Comparison of ENCODE assay signal across 8 mouse cellular contexts in genomic region chr15:79270317-79271123, GRCm38 (mm10). TPM values are rescaled to one million over a fixed set of nuclear protein-coding genes. Genes with fewer than 3 reads are reported as not detected.
DNase-seq lines count a peak whose midpoint lies in the region; ATAC-seq lines count a peak whose summit lies in the region.

No protein-coding gene starts in this region.

- peak; percentile 92 for ATAC-seq in CD4-positive, CD25-positive, alpha-beta regulatory T cell, adult 4 months
- 0 out of 2 replicates have a peak, but pooled peaks have one; percentile 46 for ATAC-seq in erythroid progenitor cell, adult 5-6 weeks (replicated peaks; ENCODE audit: low FRiP score, poor library complexity, severe bottlenecking)
- ATAC-seq in heart, embryonic 15.5 days (replicated peaks; ENCODE audit: insufficient number of reproducible peaks, insufficient read depth, low FRiP score, low read depth): peak; percentile 61; the same call in 1 of the 2 replicates

- peaks cover 13% of the 10 kb centered on the region for H3K4me1 ChIP-seq in heart, embryonic 15.5 days (replicated peaks)

- H3K36me3 ChIP-seq in heart, embryonic 15.5 days: no peaks in the 10 kb centered on the region

- peak overlapping the region; percentile 93 for H3K4me2 ChIP-seq in heart, embryonic 15.5 days

- H3K9ac ChIP-seq in heart, embryonic 15.5 days: peak overlapping the region; percentile 55

- DNase-seq in T-cell, adult 2 months (ENCODE audit: low spot score): peak; percentile 88
- peak; percentile 76 for DNase-seq in kidney, postnatal 14 days
- peak; percentile 87 for DNase-seq in lung, postnatal 25 days (ENCODE audit: low spot score)
- DNase-seq in retina, postnatal 1 day: peak; percentile 84
- DNase-seq in yolk sac, embryonic 10.5 days (ENCODE audit: low spot score): peak; percentile 68

- H3K27ac ChIP-seq in heart, embryonic 15.5 days: peak overlapping the region; percentile 71

- H3K9me3 ChIP-seq in heart, embryonic 15.5 days (replicated peaks): no peaks in the 10 kb centered on the region

- 3% methylated on average over 33 of the region's 33 CpGs for WGBS in heart, embryonic 15.5 days

- peaks cover 8% of the 10 kb centered on the region for H3K27me3 ChIP-seq in heart, embryonic 15.5 days

- peak overlapping the region; percentile 48 for H3K4me3 ChIP-seq in heart, embryonic 15.5 days

RNA-seq across cellular contexts. Expression of gene Baiap2l2, which starts 14.8 kb away (rescaled TPM):
- polyA plus RNA-seq in CD4-positive, CD25-positive, alpha-beta regulatory T cell, adult 4 months (2017; shearing (Covaris generic)): not detected
- not detected in 2 replicates for total RNA-seq in erythroid progenitor cell, adult 5-6 weeks (2015; ENCODE audit: low replicate concordance)
- total RNA-seq in erythroid progenitor cell, adult 5-6 weeks (2017; ENCODE audit: low replicate concordance): not detected in 2 replicates
- 9.8 and 9.9 TPM in 2 replicates for polyA plus RNA-seq in heart, embryonic 15.5 days (2015; fragmentation: Nextera tagmentation; extraction: Ambion mirVana)

RNA-seq across cellular contexts. Expression of gene Slc16a8, which starts 16.0 kb away (rescaled TPM):
- polyA plus RNA-seq in CD4-positive, CD25-positive, alpha-beta regulatory T cell, adult 4 months (2017; shearing (Covaris generic)): not detected
- total RNA-seq in erythroid progenitor cell, adult 5-6 weeks (2015; ENCODE audit: low replicate concordance): not detected in 2 replicates
- total RNA-seq in erythroid progenitor cell, adult 5-6 weeks (2017; ENCODE audit: low replicate concordance): not detected in 2 replicates
- polyA plus RNA-seq in heart, embryonic 15.5 days (2015; fragmentation: Nextera tagmentation; extraction: Ambion mirVana): 0.60 TPM in 2 replicates

RNA-seq across cellular contexts. Expression of gene Gm49486, which starts 41.3 kb away (rescaled TPM):
- under 1 TPM in 1 of 2 experiments, not detected in 1; 0.52 TPM for polyA plus RNA-seq in CD4-positive, CD25-positive, alpha-beta regulatory T cell, adult 4 months (2017; shearing (Covaris generic))
- total RNA-seq in erythroid progenitor cell, adult 5-6 weeks (2015; ENCODE audit: low replicate concordance): not detected in 2 replicates
- total RNA-seq in erythroid progenitor cell, adult 5-6 weeks (2017; ENCODE audit: low replicate concordance): not detected in 2 replicates
- 0.61 and 0.73 TPM in 2 replicates for polyA plus RNA-seq in heart, embryonic 15.5 days (2015; fragmentation: Nextera tagmentation; extraction: Ambion mirVana)

RNA-seq across cellular contexts. Expression of gene Pick1, which starts 41.5 kb away (rescaled TPM):
- polyA plus RNA-seq in CD4-positive, CD25-positive, alpha-beta regulatory T cell, adult 4 months (2017; shearing (Covaris generic)): 10 to 100 TPM in 1 of 2 experiments, 1 to 10 TPM in 1; 6.0 to 10.5 TPM
- 2.9 and 3.4 TPM in 2 replicates for total RNA-seq in erythroid progenitor cell, adult 5-6 weeks (2015; ENCODE audit: low replicate concordance)
- total RNA-seq in erythroid progenitor cell, adult 5-6 weeks (2017; ENCODE audit: low replicate concordance): 1.9 TPM in 1 of 2 replicates, not detected in the other
- polyA plus RNA-seq in heart, embryonic 15.5 days (2015; fragmentation: Nextera tagmentation; extraction: Ambion mirVana): 29.5 and 39.9 TPM in 2 replicates

RNA-seq across cellular contexts. Expression of gene Pla2g6, which starts 57.7 kb away (rescaled TPM):
- 10 to 100 TPM; 12.1 to 19.9 TPM for polyA plus RNA-seq in CD4-positive, CD25-positive, alpha-beta regulatory T cell, adult 4 months (2017; shearing (Covaris generic))
- total RNA-seq in erythroid progenitor cell, adult 5-6 weeks (2015; ENCODE audit: low replicate concordance): 3.8 and 4.3 TPM in 2 replicates
- total RNA-seq in erythroid progenitor cell, adult 5-6 weeks (2017; ENCODE audit: low replicate concordance): 2.1 and 7.5 TPM in 2 replicates
- 9.9 and 13.5 TPM in 2 replicates for polyA plus RNA-seq in heart, embryonic 15.5 days (2015; fragmentation: Nextera tagmentation; extraction: Ambion mirVana)

Comparison
In these comparisons a context has a peak if more than half of its experiments do, and no peak if none do; other contexts are left out.
1. Peak in every context shown above with its lines: DNase-seq, ATAC-seq, H3K4me3 ChIP-seq and H3K27ac ChIP-seq.